Mouse (Mus musculus) erythroblast, embryonic 14.5 days (primary cell): ENCODE results near the gene Kif16b.

Experiments
- GATA1 ChIP-seq: IDR thresholded peaks from 2 replicates; pipeline ENCODE4 v1.6.1; 2012; ENCODE audit warnings: low read length, inconsistent platforms, mixed read lengths
- TAL1 ChIP-seq: IDR thresholded peaks from 3 replicates; pipeline ENCODE4 v1.6.1; 2012; ENCODE audit warnings: low read length, inconsistent platforms, mixed read lengths

DNA sequence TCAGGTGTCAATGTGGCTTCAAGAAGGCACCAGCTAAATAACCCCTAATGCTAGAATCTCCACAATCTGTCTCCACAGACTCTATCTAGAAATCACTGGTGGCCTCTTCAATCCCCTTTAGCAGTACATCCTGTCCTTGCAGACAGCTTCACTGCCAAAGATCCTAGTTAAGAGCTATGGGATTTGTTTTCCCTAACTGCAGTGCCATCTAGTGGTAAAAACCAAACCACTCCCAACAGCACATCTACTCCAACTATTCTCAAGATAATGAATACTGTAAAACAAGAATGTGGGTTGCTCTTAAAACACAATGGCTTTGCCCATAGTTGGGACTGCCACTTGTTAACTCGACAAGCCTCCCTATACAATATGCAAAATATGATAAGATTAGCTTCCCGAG is 88.3 kb downstream of the Kif16b start:
- TF ChIP-seq TAL1 (no peak), GATA1 (no peak)
